Mouse (Mus musculus): ENCODE data around the gene Nup107. TPM values are rescaled to one million over a fixed set of nuclear protein-coding genes. Genes with fewer than 3 reads are reported as not detected.

Nup107 gene
- polyA plus RNA-seq, 1 experiment from 2014 or later = 95.1 TPM

- 88% methylated on average over 6 of the region's 6 CpGs for WGBS
- DNase-seq (ENCODE audit: low spot score, missing footprints) (no peak), ATAC-seq (ENCODE audit: low FRiP score) (no peak)
- H3K27me3 ChIP-seq (ENCODE audit: control insufficient read depth, insufficient read depth, low read length) = no peaks in the 10 kb centered on the region
- no peak overlapping the region for H3K4me2 ChIP-seq
- H3K27ac ChIP-seq (ENCODE audit: low read depth, low read length) = no peak overlapping the region
- no peaks in the 10 kb centered on the region for H3K9me3 ChIP-seq (ENCODE audit: control insufficient read depth, low read length)
- no peak overlapping the region for H3K9ac ChIP-seq (ENCODE audit: low read length)
- no peaks in the 10 kb centered on the region for H3K4me1 ChIP-seq (ENCODE audit: control insufficient read depth, insufficient read depth, low read length)
- H3K4me3 ChIP-seq (ENCODE audit: low read depth, low read length) = no peak overlapping the region
- no peaks in the 10 kb centered on the region for H3K36me3 ChIP-seq (ENCODE audit: control insufficient read depth, insufficient read depth, low read length)
These were observed 15.6 kb upstream of the Nup107 start for GRCm38 (mm10) chr10:117808068-117808467.

- ATAC-seq (ENCODE audit: low FRiP score) (no peak), DNase-seq (ENCODE audit: low spot score, missing footprints) (no peak)
- Histone ChIP-seq H3K4me1 (ENCODE audit: control insufficient read depth, insufficient read depth, low read length) (no peaks in the 10 kb centered on the region), H3K4me3 (ENCODE audit: low read depth, low read length) (no peak overlapping the region), H3K36me3 (ENCODE audit: control insufficient read depth, insufficient read depth, low read length) (no peaks in the 10 kb centered on the region), H3K27me3 (ENCODE audit: control insufficient read depth, insufficient read depth, low read length) (no peaks in the 10 kb centered on the region), H3K27ac (ENCODE audit: low read depth, low read length) (no peak overlapping the region), H3K4me2 (no peak overlapping the region), H3K9me3 (ENCODE audit: control insufficient read depth, low read length) (no peaks in the 10 kb centered on the region), H3K9ac (ENCODE audit: low read length) (no peak overlapping the region)
- 58% methylated on average over 9 of the region's 9 CpGs for WGBS
These were observed 13.4 kb upstream of the Nup107 start for GRCm38 (mm10) chr10:117805919-117806318.

- no peaks in the 10 kb centered on the region for H3K9me3 ChIP-seq (ENCODE audit: control insufficient read depth, low read length)
- WGBS = 90% methylated on average over 31 of the region's 31 CpGs
- no peaks in the 10 kb centered on the region for H3K36me3 ChIP-seq (ENCODE audit: control insufficient read depth, insufficient read depth, low read length)
- no peaks in the 10 kb centered on the region for H3K27me3 ChIP-seq (ENCODE audit: control insufficient read depth, insufficient read depth, low read length)
- DNase-seq (ENCODE audit: low spot score, missing footprints) (no peak), ATAC-seq (ENCODE audit: low FRiP score) (no peak)
- no peaks in the 10 kb centered on the region for H3K4me1 ChIP-seq (ENCODE audit: control insufficient read depth, insufficient read depth, low read length)
- H3K4me3 ChIP-seq (ENCODE audit: low read depth, low read length) = no peak overlapping the region
- H3K27ac ChIP-seq (ENCODE audit: low read depth, low read length) = no peak overlapping the region
- H3K9ac ChIP-seq (ENCODE audit: low read length) = no peak overlapping the region
- no peak overlapping the region for H3K4me2 ChIP-seq
These were observed 11.7 kb upstream of the Nup107 start for GRCm38 (mm10) chr10:117803870-117804850.

GRCm38 (mm10) chr10:117801886-117802285, 9.4 kb upstream of the Nup107 start:
- Histone ChIP-seq H3K4me1 (ENCODE audit: control insufficient read depth, insufficient read depth, low read length) (no peaks in the 10 kb centered on the region), H3K4me3 (ENCODE audit: low read depth, low read length) (no peak overlapping the region), H3K4me2 (no peak overlapping the region), H3K27ac (ENCODE audit: low read depth, low read length) (no peak overlapping the region), H3K27me3 (ENCODE audit: control insufficient read depth, insufficient read depth, low read length) (no peaks in the 10 kb centered on the region), H3K9me3 (ENCODE audit: control insufficient read depth, low read length) (no peaks in the 10 kb centered on the region), H3K36me3 (ENCODE audit: control insufficient read depth, insufficient read depth, low read length) (no peaks in the 10 kb centered on the region), H3K9ac (ENCODE audit: low read length) (no peak overlapping the region)
- ATAC-seq (ENCODE audit: low FRiP score) = no peak
- WGBS = 94% methylated on average over 9 of the region's 9 CpGs
- no peak for DNase-seq (ENCODE audit: low spot score, missing footprints)

- H3K36me3 ChIP-seq (ENCODE audit: control insufficient read depth, insufficient read depth, low read length) = no peaks in the 10 kb centered on the region
- WGBS = 94% methylated on average over 11 of the region's 11 CpGs
These were observed 7.3 kb upstream of the Nup107 start for GRCm38 (mm10) chr10:117799806-117800205.

GRCm38 (mm10) chr10:117798436-117799035, 6.0 kb upstream of the Nup107 start:
- ATAC-seq (ENCODE audit: low FRiP score) (no peak), DNase-seq (ENCODE audit: low spot score, missing footprints) (no peak)
- Histone ChIP-seq H3K4me3 (ENCODE audit: low read depth, low read length) (no peak overlapping the region), H3K9me3 (ENCODE audit: control insufficient read depth, low read length) (no peaks in the 10 kb centered on the region), H3K9ac (ENCODE audit: low read length) (no peak overlapping the region), H3K27me3 (ENCODE audit: control insufficient read depth, insufficient read depth, low read length) (no peaks in the 10 kb centered on the region), H3K4me1 (ENCODE audit: control insufficient read depth, insufficient read depth, low read length) (no peaks in the 10 kb centered on the region), H3K4me2 (no peak overlapping the region), H3K27ac (ENCODE audit: low read depth, low read length) (no peak overlapping the region), H3K36me3 (ENCODE audit: control insufficient read depth, insufficient read depth, low read length) (no peaks in the 10 kb centered on the region)
- 88% methylated on average over 6 of the region's 6 CpGs for WGBS

More at GRCm38 (mm10) chr10:117799806-117800205, 7.3 kb upstream of the Nup107 start:
- H3K9ac ChIP-seq (ENCODE audit: low read length) = no peak overlapping the region
- H3K27ac ChIP-seq (ENCODE audit: low read depth, low read length) = no peak overlapping the region
- no peaks in the 10 kb centered on the region for H3K27me3 ChIP-seq (ENCODE audit: control insufficient read depth, insufficient read depth, low read length)
- no peak for ATAC-seq (ENCODE audit: low FRiP score)
- no peak overlapping the region for H3K4me3 ChIP-seq (ENCODE audit: low read depth, low read length)
- H3K4me2 ChIP-seq = no peak overlapping the region
- no peaks in the 10 kb centered on the region for H3K4me1 ChIP-seq (ENCODE audit: control insufficient read depth, insufficient read depth, low read length)
- no peak for DNase-seq (ENCODE audit: low spot score, missing footprints)
- no peaks in the 10 kb centered on the region for H3K9me3 ChIP-seq (ENCODE audit: control insufficient read depth, low read length)

GRCm38 (mm10) chr10:117797684-117798083, 5.2 kb upstream of the Nup107 start:
- DNase-seq (ENCODE audit: low spot score, missing footprints) = no peak
- no peak overlapping the region for H3K4me3 ChIP-seq (ENCODE audit: low read depth, low read length)
- ATAC-seq (ENCODE audit: low FRiP score) = no peak
- no peak overlapping the region for H3K9ac ChIP-seq (ENCODE audit: low read length)
- no peak overlapping the region for H3K27ac ChIP-seq (ENCODE audit: low read depth, low read length)
- 0 out of 2 replicates have a peak, but pooled peaks cover 2% of the 10 kb centered on the region for H3K4me1 ChIP-seq (ENCODE audit: control insufficient read depth, insufficient read depth, low read length)
- H3K36me3 ChIP-seq (ENCODE audit: control insufficient read depth, insufficient read depth, low read length) = no peaks in the 10 kb centered on the region
- 78% methylated on average over 7 of the region's 7 CpGs for WGBS
- no peaks in the 10 kb centered on the region for H3K27me3 ChIP-seq (ENCODE audit: control insufficient read depth, insufficient read depth, low read length)
- H3K9me3 ChIP-seq (ENCODE audit: control insufficient read depth, low read length) = no peaks in the 10 kb centered on the region
- H3K4me2 ChIP-seq = no peak overlapping the region

- Histone ChIP-seq H3K9me3 (ENCODE audit: control insufficient read depth, low read length) (no peaks in the 10 kb centered on the region), H3K27ac (ENCODE audit: low read depth, low read length) (no peak overlapping the region), H3K4me3 (ENCODE audit: low read depth, low read length) (no peak overlapping the region), H3K4me2 (no peak overlapping the region), H3K36me3 (ENCODE audit: control insufficient read depth, insufficient read depth, low read length) (no peaks in the 10 kb centered on the region), H3K27me3 (ENCODE audit: control insufficient read depth, insufficient read depth, low read length) (no peaks in the 10 kb centered on the region), H3K9ac (ENCODE audit: low read length) (no peak overlapping the region), H3K4me1 (ENCODE audit: control insufficient read depth, insufficient read depth, low read length) (0 out of 2 replicates have a peak, but pooled peaks cover 2% of the 10 kb centered on the region)
- 88% methylated on average over 12 of the region's 12 CpGs for WGBS
- ATAC-seq (ENCODE audit: low FRiP score) (no peak), DNase-seq (ENCODE audit: low spot score, missing footprints) (no peak)
These were observed 4.6 kb upstream of the Nup107 start for GRCm38 (mm10) chr10:117797106-117797505.

GRCm38 (mm10) chr10:117796181-117796580, 3.7 kb upstream of the Nup107 start:
- H3K27me3 ChIP-seq (ENCODE audit: control insufficient read depth, insufficient read depth, low read length) = no peaks in the 10 kb centered on the region
- DNase-seq (ENCODE audit: low spot score, missing footprints) (peak; percentile 87), ATAC-seq (ENCODE audit: low FRiP score) (no peak)
- H3K9me3 ChIP-seq (ENCODE audit: control insufficient read depth, low read length) = no peaks in the 10 kb centered on the region
- peaks cover 10% of the 10 kb centered on the region for H3K4me1 ChIP-seq (ENCODE audit: control insufficient read depth, insufficient read depth, low read length)
- no peak overlapping the region for H3K4me3 ChIP-seq (ENCODE audit: low read depth, low read length)
- no peaks in the 10 kb centered on the region for H3K36me3 ChIP-seq (ENCODE audit: control insufficient read depth, insufficient read depth, low read length)
- H3K4me2 ChIP-seq = no peak overlapping the region
- 92% methylated on average over 7 of the region's 7 CpGs for WGBS
- no peak overlapping the region for H3K9ac ChIP-seq (ENCODE audit: low read length)
- no peak overlapping the region for H3K27ac ChIP-seq (ENCODE audit: low read depth, low read length)

All from midbrain, embryonic 11.5 days (tissue).